Mouse (Mus musculus) MEL (cell line): ENCODE data around the gene Fam214a. TPM values are rescaled to one million over a fixed set of nuclear protein-coding genes. Genes with fewer than 3 reads are reported as not detected.

Experiments
- DNase-seq: peaks from one replicate; pipeline ENCODE4 v3.0.0; 2011; ENCODE audit warnings: low read depth, low spot score
- H3K27ac ChIP-seq: 2 replicates; pipeline ENCODE4 v1.5.1; 2012; ENCODE audit warnings: low read depth, mild to moderate bottlenecking, control low read depth, low read length, moderate library complexity; ENCODE audit not compliant: control insufficient read depth
- H3K27me3 ChIP-seq, 2 experiments: fragments of 150-350 bp in 1 of 2; sonication (generic) in 1 of 2; 2 replicates each; pipeline ENCODE4 v1.6.1; 2012; ENCODE audit warnings: low read length in 2 of 2, mild to moderate bottlenecking in 2 of 2, improper control_type of control experiment in 1 of 2, moderate library complexity in 1 of 2; ENCODE audit not compliant: insufficient read depth in 2 of 2, control insufficient read depth in 1 of 2
- H3K36me3 ChIP-seq, 2 experiments: 2 replicates each; pipeline ENCODE4 v1.6.1; 2012 to 2014; ENCODE audit warnings: low read length in 2 of 2, improper control_type of control experiment in 1 of 2, inconsistent platforms in 1 of 2, mild to moderate bottlenecking in 1 of 2; ENCODE audit not compliant: insufficient read depth in 2 of 2, control insufficient read depth in 1 of 2
- H3K4me1 ChIP-seq, 2 experiments: fragments of 150-350 bp in 1 of 2; sonication (generic) in 1 of 2; 2 replicates each; pipeline ENCODE4 v1.6.1; 2012; ENCODE audit warnings: low read length in 2 of 2, improper control_type of control experiment in 1 of 2, mild to moderate bottlenecking in 1 of 2; ENCODE audit not compliant: insufficient read depth in 2 of 2, control insufficient read depth in 1 of 2
- H3K4me3 ChIP-seq, 2 experiments: fragments of 150-350 bp in 1 of 2; sonication (generic) in 1 of 2; 2 replicates each; pipeline ENCODE4 v1.5.1; 2012; ENCODE audit warnings: low read depth in 2 of 2, low read length in 2 of 2, mild to moderate bottlenecking in 2 of 2, moderate library complexity in 2 of 2, control low read depth in 1 of 2, improper control_type of control experiment in 1 of 2; ENCODE audit not compliant: control insufficient read depth in 1 of 2, insufficient read depth in 1 of 2
- H3K79me2 ChIP-seq: 2 replicates; pipeline ENCODE4 v1.6.1; 2012; ENCODE audit warnings: mild to moderate bottlenecking, low read length, moderate library complexity; ENCODE audit not compliant: control insufficient read depth, poor library complexity, insufficient read depth
- H3K9ac ChIP-seq: 2 replicates; pipeline ENCODE4 v1.6.1; 2012; ENCODE audit warnings: low read depth, mild to moderate bottlenecking, control low read depth, low read length, moderate library complexity; ENCODE audit not compliant: control insufficient read depth, poor library complexity, severe bottlenecking
- H3K9me3 ChIP-seq: fragments of 150-350 bp; sonication (generic); replicated peaks from 2 replicates; pipeline ENCODE4 v1.6.1; 2012; ENCODE audit warnings: mild to moderate bottlenecking, low read length, improper control_type of control experiment, moderate library complexity; ENCODE audit not compliant: insufficient read depth
- BHLHE40 ChIP-seq: IDR thresholded peaks from 2 replicates; pipeline ENCODE4 v1.6.1; 2012; ENCODE audit warnings: low read depth, mild to moderate bottlenecking, inconsistent platforms, low read length, improper control_type of control experiment, borderline replicate concordance
- CHD2 ChIP-seq: IDR thresholded peaks from 2 replicates; pipeline ENCODE4 v1.6.1; 2011; ENCODE audit warnings: low read length, improper control_type of control experiment
- CTCF ChIP-seq, 3 experiments: IDR thresholded peaks in 2 of 3; conservative IDR thresholded peaks in 1 of 3; 2 replicates each; pipeline ENCODE4 v1.5.1; 2011 to 2012; ENCODE audit warnings: low read length in 3 of 3, low read depth in 2 of 3, mild to moderate bottlenecking in 2 of 3, improper control_type of control experiment in 1 of 3, inconsistent platforms in 1 of 3, mixed read lengths in 1 of 3, moderate library complexity in 1 of 3; ENCODE audit not compliant: control insufficient read depth in 1 of 3, insufficient read depth in 1 of 3, poor library complexity in 1 of 3, severe bottlenecking in 1 of 3
- E2F4 ChIP-seq: IDR thresholded peaks from 2 replicates; pipeline ENCODE4 v1.6.1; 2011; ENCODE audit warnings: low read depth, low read length, improper control_type of control experiment, borderline replicate concordance
- EP300 ChIP-seq, 2 experiments: IDR thresholded peaks; 2 replicates each; pipeline ENCODE4 v1.6.1; 2011; ENCODE audit warnings: improper control_type of control experiment in 2 of 2, low read length in 2 of 2, low read depth in 1 of 2, mild to moderate bottlenecking in 1 of 2
- GATA1 ChIP-seq: IDR thresholded peaks from 2 replicates; pipeline ENCODE4 v1.6.1; 2011; ENCODE audit warnings: low read depth, low read length, improper control_type of control experiment
- HCFC1 ChIP-seq: IDR thresholded peaks from 2 replicates; pipeline ENCODE4 v1.6.1; 2012; ENCODE audit warnings: low read depth, mild to moderate bottlenecking, inconsistent platforms, low read length, improper control_type of control experiment, moderate library complexity
- KAT2A ChIP-seq: conservative IDR thresholded peaks from 2 replicates; pipeline ENCODE4 v1.6.1; 2012; ENCODE audit warnings: low read depth, low read length, improper control_type of control experiment, inconsistent platforms
- MYB ChIP-seq: IDR thresholded peaks from 2 replicates; pipeline ENCODE4 v1.6.1; 2011; ENCODE audit warnings: mild to moderate bottlenecking, low read depth, low read length, improper control_type of control experiment
- MYC ChIP-seq: IDR thresholded peaks from 2 replicates; pipeline ENCODE4 v1.6.1; 2011; ENCODE audit warnings: low read depth, mild to moderate bottlenecking, low read length, improper control_type of control experiment, moderate library complexity
- POLR2AphosphoS2 ChIP-seq: IDR thresholded peaks from 2 replicates; pipeline ENCODE4 v1.6.1; 2011; ENCODE audit warnings: low read length, improper control_type of control experiment
- POLR2AphosphoS5 ChIP-seq: IDR thresholded peaks from 2 replicates; pipeline ENCODE4 v1.6.1; 2012; ENCODE audit warnings: low read depth, borderline replicate concordance, mild to moderate bottlenecking, inconsistent platforms, low read length, moderate library complexity, mixed read lengths
- SIN3A ChIP-seq: IDR thresholded peaks from 2 replicates; pipeline ENCODE4 v1.6.1; 2012; ENCODE audit warnings: low read length, improper control_type of control experiment, inconsistent platforms
- TAL1 ChIP-seq: IDR thresholded peaks from 2 replicates; pipeline ENCODE4 v1.6.1; 2012; ENCODE audit warnings: mild to moderate bottlenecking, inconsistent platforms, low read length, moderate library complexity, mixed read lengths
- TBP ChIP-seq: IDR thresholded peaks from 2 replicates; pipeline ENCODE4 v1.8.0; 2011; ENCODE audit warnings: low read depth, low read length, improper control_type of control experiment
- ZNF384 ChIP-seq: IDR thresholded peaks from 2 replicates; pipeline ENCODE4 v1.6.1; 2012; ENCODE audit warnings: low read depth, mild to moderate bottlenecking, inconsistent platforms, low read length, improper control_type of control experiment
- polyA plus RNA-seq, 2 experiments: library from polyadenylated mRNA; stranded (reverse) in 1 of 2; unstranded in 1 of 2; fragments of >175 nt in 1 of 2; fragments of >200 nt in 1 of 2; gene quantifications; 2 replicates each; pipeline versions ENCODE4 v1.2.1 to v1.2.4; 2012; ENCODE audit warnings: low replicate concordance in 2 of 2, low read depth in 1 of 2; ENCODE audit not compliant: insufficient read length in 2 of 2, insufficient read depth in 1 of 2, missing spikeins in 1 of 2
- total RNA-seq: library from RNA; depleted of rRNA; stranded (reverse); fragments of 300-350 nt; gene quantifications from 2 replicates; pipeline ENCODE4 v1.2.3, GENCODE M21; 2012

Gene Fam214a
- total and polyA plus RNA-seq, 3 experiments: 2.3 to 3.9 TPM; not detected in 1

DNA sequence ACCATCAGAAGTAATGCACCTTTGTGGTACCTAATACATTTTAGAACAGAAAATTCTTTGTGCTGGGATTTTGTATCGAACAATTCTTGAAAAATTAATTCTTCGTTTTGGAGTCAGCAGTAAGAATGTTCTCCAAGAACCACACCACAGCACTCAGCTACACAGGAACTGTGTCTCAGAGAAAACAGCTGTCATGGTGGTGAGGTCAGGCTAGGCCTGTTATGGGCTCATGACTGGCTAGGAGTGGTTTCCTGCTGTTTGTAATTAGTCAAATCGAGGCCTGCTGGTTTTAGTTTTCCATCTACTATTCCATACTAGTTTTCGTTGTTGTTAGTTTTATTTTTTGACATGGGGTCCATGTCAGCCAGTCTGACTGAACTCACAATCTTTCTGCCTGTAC is 67.9 kb downstream of the Fam214a start:
- Histone ChIP-seq H3K79me2 (no peaks in the 10 kb centered on the region), H3K9ac (no peak overlapping the region), H3K27ac (no peak overlapping the region), H3K27me3 (no peaks in the 10 kb centered on the region), H3K9me3 (no peaks in the 10 kb centered on the region), H3K4me3 (no peak overlapping the region), H3K36me3 (peaks cover 0 to 4% of the 10 kb centered on the region in 2 experiments; a peak in 3 of 4 replicates), H3K4me1 (peaks cover 2 to 8% of the 10 kb centered on the region in 2 experiments; a peak in 3 of 4 replicates)
- TF ChIP-seq HCFC1 (no peak), CHD2 (no peak), MYC (no peak), EP300 (IDR thresholded peaks at IDR 0.05; ENCODE audit: low read depth in 1 of 2, low read length in 2 of 2) (no peak), MYB (no peak), POLR2AphosphoS2 (no peak), TAL1 (no peak), BHLHE40 (no peak), KAT2A (no peak), CTCF (IDR thresholded peaks at IDR 0.05 in 2 of 3, conservative IDR thresholded peaks at IDR 0.05 in 1 of 3; ENCODE audit: control insufficient read depth in 1 of 3, insufficient read depth in 1 of 3, low read depth in 2 of 3, low read length in 3 of 3, poor library complexity in 1 of 3, severe bottlenecking in 1 of 3) (no peak), SIN3A (no peak), POLR2AphosphoS5 (no peak), ZNF384 (no peak), TBP (no peak)
- no peak for DNase-seq

DNA sequence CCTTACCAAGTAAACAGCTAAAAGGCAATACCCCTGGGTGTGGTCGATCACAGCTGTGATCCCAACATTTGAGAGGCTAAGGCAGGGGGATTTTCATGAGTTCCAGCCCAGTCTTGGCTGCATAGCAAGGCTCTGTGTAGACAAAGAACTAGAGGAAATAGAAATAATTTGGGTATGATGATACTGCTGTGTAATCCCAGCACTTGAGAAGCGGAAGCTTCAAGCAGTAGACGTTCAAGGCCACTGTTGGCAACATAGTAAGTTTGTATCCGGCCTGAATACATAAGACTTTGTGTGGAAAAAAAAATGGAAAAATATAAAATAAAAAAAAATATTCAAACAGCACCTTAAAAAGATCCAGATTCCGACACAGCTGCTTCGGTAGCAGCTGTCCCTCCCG is 69.9 kb downstream of the Fam214a start:
- H3K27me3 ChIP-seq: no peaks in the 10 kb centered on the region
- H3K79me2 ChIP-seq: no peaks in the 10 kb centered on the region
- H3K9me3 ChIP-seq: no peaks in the 10 kb centered on the region
- TF ChIP-seq POLR2AphosphoS2 (no peak), GATA1 (no peak), E2F4 (no peak)
- H3K27ac ChIP-seq: no peak overlapping the region
- peaks cover 0 to 4% of the 10 kb centered on the region in 2 experiments; a peak in 3 of 4 replicates for H3K36me3 ChIP-seq
- H3K4me3 ChIP-seq: no peak overlapping the region
- no peak for DNase-seq
- peaks cover 2 to 8% of the 10 kb centered on the region in 2 experiments; a peak in 3 of 4 replicates for H3K4me1 ChIP-seq
- H3K9ac ChIP-seq: no peak overlapping the region
